Mouse (Mus musculus) testis, postnatal 10 days (tissue): ENCODE measurements around the gene Gm27027.

Experiments used
- DNase-seq: peaks from one replicate; pipeline ENCODE4 v3.0.0; 2021; ENCODE audit warnings: low spot score

The Gm27027 gene

GRCm38 (mm10) chr2:93976436-93977252, 19.5 kb downstream of the Gm27027 start:
- peak; percentile 62 for DNase-seq

- DNase-seq: no peak
Observed at GRCm38 (mm10) chr2:93975526-93976435, 20.4 kb downstream of the Gm27027 start.

GRCm38 (mm10) chr2:93975041-93975440, 21.1 kb downstream of the Gm27027 start:
- no peak for DNase-seq

- no peak for DNase-seq
Observed at GRCm38 (mm10) chr2:93971647-93972046, 24.5 kb downstream of the Gm27027 start.

- no peak for DNase-seq
Observed at GRCm38 (mm10) chr2:93964494-93965160, 31.5 kb downstream of the Gm27027 start.

- no peak for DNase-seq
Observed at GRCm38 (mm10) chr2:93963802-93964201, 32.4 kb downstream of the Gm27027 start.

GRCm38 (mm10) chr2:93961716-93962115, 34.4 kb downstream of the Gm27027 start:
- no peak for DNase-seq

- no peak for DNase-seq
Observed at GRCm38 (mm10) chr2:93959346-93959745, 36.8 kb downstream of the Gm27027 start.

- no peak for DNase-seq
Observed at GRCm38 (mm10) chr2:93958216-93958615, 37.9 kb downstream of the Gm27027 start.

GRCm38 (mm10) chr2:93957785-93958175, 38.4 kb downstream of the Gm27027 start:
- no peak for DNase-seq

- peak; percentile 59 for DNase-seq
Observed at GRCm38 (mm10) chr2:93956908-93957784, 39.0 kb downstream of the Gm27027 start, which contains the start of gene Gm13889. TSS of gene Gm13889 (minus strand) at chr2:93957201.

- DNase-seq: peak; percentile 62
Observed at GRCm38 (mm10) chr2:93956331-93956801, 39.8 kb downstream of the Gm27027 start.

GRCm38 (mm10) chr2:93955886-93956285, 40.3 kb downstream of the Gm27027 start:
- DNase-seq: no peak

- DNase-seq: no peak
Observed at GRCm38 (mm10) chr2:93954781-93955578, 41.2 kb downstream of the Gm27027 start.

GRCm38 (mm10) chr2:93953726-93954125, 42.4 kb downstream of the Gm27027 start:
- no peak for DNase-seq

- no peak for DNase-seq
Observed at GRCm38 (mm10) chr2:93946976-93947375, 49.2 kb downstream of the Gm27027 start.

GRCm38 (mm10) chr2:93944855-93945254, 51.3 kb downstream of the Gm27027 start:
- DNase-seq: no peak

- DNase-seq: no peak
Observed at GRCm38 (mm10) chr2:93944099-93944498, 52.1 kb downstream of the Gm27027 start.

- DNase-seq: no peak
Observed at GRCm38 (mm10) chr2:93941670-93942069, 54.5 kb downstream of the Gm27027 start.

GRCm38 (mm10) chr2:93938534-93938933, 57.6 kb downstream of the Gm27027 start:
- DNase-seq: no peak
